Mouse (Mus musculus) heart, adult 10 weeks (tissue): ENCODE results near the gene Klf14. TPM values are rescaled to one million over a fixed set of nuclear protein-coding genes. Genes with fewer than 3 reads are reported as not detected.

Experiments used
- polyA plus RNA-seq: library from polyadenylated mRNA; stranded (reverse); fragments of 350-450 nt; fragmentation: Illumina TruSeq; extraction: RNeasy Lipid Tissue Mini Kit (QIAGEN cat#74804); gene quantifications from one replicate; pipeline ENCODE4 v1.2.3, GENCODE M21; 2014; ENCODE audit warnings: low read depth, low replicate concordance

Klf14 gene
- polyA plus RNA-seq: not detected

DNA sequence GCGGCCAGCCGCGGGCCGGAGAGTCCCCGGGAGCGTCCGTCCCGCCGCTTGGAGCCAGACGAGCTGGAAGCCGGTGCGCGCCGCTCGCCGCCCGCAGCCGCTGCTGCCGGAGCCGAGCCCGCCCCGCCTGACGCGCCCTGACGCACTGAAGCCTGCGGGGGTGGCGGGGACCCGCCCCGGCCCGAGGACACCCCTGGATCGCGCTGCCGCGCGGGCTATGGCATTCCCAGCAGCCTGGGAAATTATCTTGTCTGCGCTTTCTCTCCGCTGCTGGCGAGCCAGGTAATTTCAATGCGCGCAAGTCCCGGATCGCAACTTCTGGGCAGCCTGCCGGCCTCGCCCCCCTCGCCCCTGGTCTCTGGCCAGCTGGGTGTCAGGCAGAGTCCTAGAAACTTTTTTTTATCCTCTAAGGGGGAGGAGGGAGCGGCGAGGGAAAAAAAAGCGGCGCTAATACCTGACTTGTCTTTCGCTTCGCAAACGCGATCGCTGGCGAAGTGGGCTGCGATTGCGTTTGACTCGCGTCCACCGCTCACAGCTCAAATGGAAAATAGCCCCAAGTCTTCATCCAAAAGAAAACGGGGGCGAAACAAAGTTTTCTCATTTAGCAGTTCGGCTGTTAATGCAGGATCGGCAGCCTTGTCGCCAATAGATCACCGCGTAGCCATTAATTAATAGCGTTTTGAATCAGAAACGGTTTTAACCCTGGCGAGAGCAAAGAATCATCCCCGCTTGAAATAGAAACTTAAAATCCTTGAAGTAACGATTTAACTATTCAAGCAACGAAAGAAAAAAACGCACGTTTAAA lies at the start of gene Klf14:
Gene Klf14, minus strand, starts transcription at position 343 of the 805 bp plus-strand sequence.

DNA sequence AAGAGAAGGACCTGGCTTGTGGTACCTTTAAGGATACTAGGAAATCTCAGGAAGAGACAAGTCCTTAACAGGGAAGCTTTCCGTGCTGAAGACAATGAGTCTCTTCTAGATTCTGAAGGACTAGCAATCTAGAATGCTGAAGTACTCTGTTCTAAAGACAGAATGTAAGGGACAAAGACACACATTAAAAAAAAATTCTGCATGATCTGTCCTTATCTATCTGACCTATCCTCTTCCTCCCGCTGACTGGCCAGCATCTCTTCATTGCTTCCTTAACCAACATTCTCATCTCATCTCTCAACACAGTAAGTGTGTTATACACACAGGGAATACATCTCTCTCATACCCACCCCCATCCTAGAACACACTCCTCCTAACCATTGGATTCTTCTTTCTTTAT lies 43.4 kb downstream of the Klf14 start, which contains the start of gene Tsga13:
Gene Tsga13, minus strand, starts transcription at position 101 of the 400 bp plus-strand sequence.

Other genes starting within 250 kb of the Klf14 start
- 3.5 TPM for gene Mest, start 235.5 kb downstream of the Klf14 start, polyA plus RNA-seq
- gene Copg2, start 62.3 kb downstream of the Klf14 start, polyA plus RNA-seq: 27.7 TPM
- gene Tsga13, start 43.5 kb downstream of the Klf14 start, polyA plus RNA-seq: not detected